Mouse (Mus musculus) liver, embryonic 14.5 days (tissue): ENCODE results near the gene Smagp. TPM values are rescaled to one million over a fixed set of nuclear protein-coding genes. Genes with fewer than 3 reads are reported as not detected.
A peak's percentile ranks its signal among the peaks of the same experiment; 100 is the strongest.

Source experiments
- ATAC-seq: fragments of 200-750 bp; cut with Nextera tagmentation; 2 replicates; pipeline ENCODE4 v1.8.0; 2017; ENCODE audit warnings: moderate number of reproducible peaks, mild to moderate bottlenecking, moderate library complexity; ENCODE audit not compliant: insufficient read depth
- DNase-seq, 3 experiments: peaks; one replicate each; pipeline ENCODE4 v3.0.0-alpha.2; 2012 to 2013; ENCODE audit warnings: low read depth in 3 of 3, low spot score in 3 of 3
- H3K27ac ChIP-seq: fragments of 300-500 bp; sonication (generic); 2 replicates; pipeline ENCODE4 v1.5.1; 2014; ENCODE audit warnings: moderate library complexity, mild to moderate bottlenecking, control low read depth, inconsistent platforms
- H3K27me3 ChIP-seq: fragments of 300-500 bp; sonication (generic); 2 replicates; pipeline ENCODE4 v1.6.1; 2014; ENCODE audit warnings: mild to moderate bottlenecking, low read length, moderate library complexity; ENCODE audit not compliant: control insufficient read depth, insufficient read depth
- H3K36me3 ChIP-seq: fragments of 300-500 bp; sonication (generic); replicated peaks from 2 replicates; pipeline ENCODE4 v1.6.1; 2014; ENCODE audit warnings: low read depth; ENCODE audit not compliant: control insufficient read depth, insufficient read depth
- H3K4me1 ChIP-seq, 2 experiments: fragments of 200-500 bp in 1 of 2; fragments of 300-500 bp in 1 of 2; sonication (generic) in 1 of 2; replicated peaks; 2 replicates each; pipeline ENCODE4 v1.6.1; 2012 to 2014; ENCODE audit warnings: antibody characterized with exemption in 1 of 2, inconsistent platforms in 1 of 2, low read length in 1 of 2; ENCODE audit not compliant: control insufficient read depth in 2 of 2, insufficient read depth in 2 of 2
- H3K4me2 ChIP-seq: fragments of 300-500 bp; sonication (generic); 2 replicates; pipeline ENCODE4 v1.6.1; 2014; ENCODE audit warnings: low read depth, mild to moderate bottlenecking, control low read depth, moderate library complexity
- H3K4me3 ChIP-seq, 2 experiments: fragments of 200-500 bp in 1 of 2; fragments of 300-500 bp in 1 of 2; sonication (generic) in 1 of 2; 2 replicates each; pipeline ENCODE4 v1.5.1; 2012 to 2014; ENCODE audit warnings: low read depth in 2 of 2, low read length in 2 of 2, mild to moderate bottlenecking in 2 of 2, control low read depth in 1 of 2, inconsistent platforms in 1 of 2, moderate library complexity in 1 of 2; ENCODE audit not compliant: insufficient read depth in 1 of 2
- H3K9ac ChIP-seq: fragments of 300-500 bp; sonication (generic); replicated peaks from 2 replicates; pipeline ENCODE4 v1.6.1; 2014; ENCODE audit warnings: mild to moderate bottlenecking, control low read depth, moderate library complexity
- H3K9me3 ChIP-seq: fragments of 300-500 bp; sonication (generic); 2 replicates; pipeline ENCODE4 v1.6.1; 2016; ENCODE audit warnings: low read length, mixed read lengths; ENCODE audit not compliant: control insufficient read depth
- CTCF ChIP-seq: IDR thresholded peaks from 2 replicates; pipeline ENCODE4 v1.5.1; 2016; ENCODE audit warnings: antibody characterized with exemption, low read depth, control low read depth
- EP300 ChIP-seq: IDR thresholded peaks from 2 replicates; pipeline ENCODE4 v1.6.1; 2016; ENCODE audit warnings: antibody characterized with exemption, low read depth
- WGBS: fragments of 180-500 bp; shearing (Covaris S2); extraction: QIAGEN DNeasy Blood & Tissue Kit; methylation state at CpG from one replicate; pipeline ENCODE4 v1.1.7; 2014; ENCODE audit not compliant: insufficient replicate concordance; 5-methylcytosine and 5-hydroxymethylcytosine counted together
- polyA plus RNA-seq, 2 experiments: library from polyadenylated mRNA; depleted of rRNA in 1 of 2; stranded (reverse) in 1 of 2; unstranded in 1 of 2; fragments of >200 nt; fragmentation: Nextera tagmentation in 1 of 2; extraction: Ambion mirVana in 1 of 2; gene quantifications; 2 replicates each; pipeline versions ENCODE4 v1.2.1 to v1.2.3; 2012 to 2014

The Smagp gene
- polyA plus RNA-seq, 2 experiments, result 6.8 to 7.3 TPM

GRCm38 (mm10) chr15:100599276-100600046 lies 37.3 kb downstream of the Smagp start, which contains the start of gene Pou6f1:
Gene Pou6f1, minus strand, starts transcription at chr15:100599984.
- Histone ChIP-seq H3K36me3 (no peaks in the 10 kb centered on the region), H3K4me1 (peaks cover 0 to 2% of the 10 kb centered on the region in 2 experiments; a peak in 1 of 4 replicates), H3K27ac (no peak within 1 kb of the TSS), H3K27me3 (peaks cover 41% of the 10 kb centered on the region), H3K9me3 (no peaks in the 10 kb centered on the region), H3K4me3 (peak within 1 kb of the TSS; percentile 34 to 61), H3K4me2 (peak within 1 kb of the TSS; percentile 72), H3K9ac (no peak within 1 kb of the TSS; the same call in 1 of the 2 replicates)
- ATAC-seq, result no peak
- WGBS, result 2% methylated on average over 63 of the region's 76 CpGs
- no peak for DNase-seq
- TF ChIP-seq CTCF, result no peak
- no peak for TF ChIP-seq EP300

GRCm38 (mm10) chr15:100598883-100599275 lies 37.9 kb downstream of the Smagp start:
- Histone ChIP-seq H3K4me1 (0 out of 4 replicates have a peak, but pooled peaks cover 0 to 2% of the 10 kb centered on the region in 2 experiments), H3K36me3 (no peaks in the 10 kb centered on the region), H3K4me3 (peak overlapping the region; percentile 34 to 61), H3K4me2 (peak overlapping the region; percentile 72), H3K9ac (no peak overlapping the region), H3K27me3 (peaks cover 41% of the 10 kb centered on the region), H3K27ac (no peak overlapping the region), H3K9me3 (no peaks in the 10 kb centered on the region)
- no peak for ATAC-seq
- under 1% methylated on average over 12 of the region's 12 CpGs for WGBS
- TF ChIP-seq EP300, result no peak
- TF ChIP-seq CTCF, result no peak
- DNase-seq, result no peak

- Histone ChIP-seq H3K4me1 (0 out of 4 replicates have a peak, but pooled peaks cover 0 to 2% of the 10 kb centered on the region in 2 experiments), H3K9ac (no peak overlapping the region), H3K27me3 (peaks cover 41% of the 10 kb centered on the region), H3K36me3 (no peaks in the 10 kb centered on the region), H3K9me3 (no peaks in the 10 kb centered on the region), H3K4me3 (peak overlapping the region in 1 of 2 experiments; percentile 61; a peak in 1 of 4 replicates), H3K4me2 (peak overlapping the region; percentile 72), H3K27ac (no peak overlapping the region)
- ATAC-seq (no peak), DNase-seq (no peak)
- WGBS, result 19% methylated on average over 9 of the region's 9 CpGs
- TF ChIP-seq EP300 (no peak), CTCF (no peak)
These were observed 38.4 kb downstream of the Smagp start for GRCm38 (mm10) chr15:100598287-100598882.

- H3K4me3 ChIP-seq, result no peak overlapping the region
- no peaks in the 10 kb centered on the region for H3K36me3 ChIP-seq
- no peaks in the 10 kb centered on the region for H3K4me1 ChIP-seq
- no peak overlapping the region for H3K9ac ChIP-seq
- WGBS, result 66% methylated on average over 6 of the region's 6 CpGs
- H3K9me3 ChIP-seq, result no peaks in the 10 kb centered on the region
- TF ChIP-seq CTCF (no peak), EP300 (no peak)
- peaks cover 4% of the 10 kb centered on the region for H3K27me3 ChIP-seq
- no peak overlapping the region for H3K27ac ChIP-seq
- H3K4me2 ChIP-seq, result no peak overlapping the region
- DNase-seq (no peak), ATAC-seq (no peak)
These were observed 43.9 kb downstream of the Smagp start for GRCm38 (mm10) chr15:100592817-100593216.

GRCm38 (mm10) chr15:100590436-100590835 lies 46.3 kb downstream of the Smagp start:
- H3K4me1 ChIP-seq, result no peaks in the 10 kb centered on the region
- H3K4me3 ChIP-seq, result no peak overlapping the region
- 38% methylated on average over 8 of the region's 8 CpGs for WGBS
- no peak overlapping the region for H3K9ac ChIP-seq
- H3K36me3 ChIP-seq, result no peaks in the 10 kb centered on the region
- ATAC-seq, result no peak
- TF ChIP-seq CTCF, result no peak
- no peak for TF ChIP-seq EP300
- no peaks in the 10 kb centered on the region; the same call in 1 of the 2 replicates for H3K27me3 ChIP-seq
- no peak overlapping the region for H3K4me2 ChIP-seq
- no peak for DNase-seq
- no peaks in the 10 kb centered on the region for H3K9me3 ChIP-seq
- H3K27ac ChIP-seq, result no peak overlapping the region
